Mouse (Mus musculus) lung, postnatal 10 days (tissue): Measurements from ENCODE around the gene Usp36.

ENCODE experiments used
- DNase-seq: peaks from one replicate; pipeline ENCODE4 v3.0.0; 2021

Usp36 gene

DNA sequence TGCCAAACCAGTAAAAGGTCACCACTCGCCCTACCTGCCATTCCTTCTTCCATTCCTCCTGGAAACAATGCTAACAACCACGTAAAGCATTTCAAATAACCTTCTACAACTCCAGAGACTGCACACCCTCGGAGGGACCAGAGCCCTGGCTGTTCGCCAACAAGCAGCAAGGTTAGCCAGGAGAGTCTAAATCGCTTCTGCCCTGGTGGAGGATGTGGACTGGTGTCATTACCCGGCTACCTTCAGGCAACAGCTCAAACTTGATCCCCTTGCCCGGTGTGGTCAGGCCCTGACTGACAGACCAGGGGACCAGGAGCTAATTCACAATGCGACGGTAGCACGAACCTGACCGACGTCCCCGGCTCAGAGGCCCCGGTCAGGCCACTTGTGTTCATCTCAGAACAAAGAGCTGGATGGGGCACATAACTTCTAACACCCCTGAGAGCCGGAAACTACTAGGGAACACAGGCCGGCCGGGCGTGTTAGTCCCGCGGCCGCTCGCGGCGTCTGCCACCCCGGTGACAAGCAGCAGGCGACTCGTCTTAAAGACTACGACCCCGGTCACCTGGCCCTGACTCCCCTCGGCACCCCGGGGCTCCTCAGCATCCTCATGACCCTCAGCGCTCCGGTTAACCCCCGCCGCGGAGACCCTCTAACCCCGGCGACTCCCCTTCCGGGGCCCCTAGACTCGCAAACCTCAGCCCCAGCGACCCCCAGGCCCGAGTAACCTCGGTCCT, 42.5 kb downstream of the Usp36 start:
- peak; percentile 71 for DNase-seq

DNA sequence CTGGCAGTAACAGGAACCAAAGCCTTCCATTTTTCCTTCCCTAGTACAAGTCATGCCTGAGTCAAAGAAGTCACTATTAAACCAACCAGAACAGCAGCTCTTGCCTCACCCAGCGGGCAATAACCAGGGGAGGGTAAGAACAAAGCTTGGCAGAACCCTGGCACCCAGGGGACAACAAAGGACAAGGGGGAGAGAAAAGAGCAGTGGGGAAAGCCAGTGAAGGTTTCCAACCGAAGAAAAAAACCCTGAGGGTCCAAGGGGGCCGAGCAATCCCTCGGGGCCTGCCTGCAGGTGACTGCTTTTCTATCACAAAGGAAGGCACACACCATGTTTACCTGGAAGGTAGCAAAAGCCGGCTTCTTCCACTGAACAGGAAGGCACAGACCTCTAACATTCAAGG, 43.3 kb downstream of the Usp36 start:
- no peak for DNase-seq

DNA sequence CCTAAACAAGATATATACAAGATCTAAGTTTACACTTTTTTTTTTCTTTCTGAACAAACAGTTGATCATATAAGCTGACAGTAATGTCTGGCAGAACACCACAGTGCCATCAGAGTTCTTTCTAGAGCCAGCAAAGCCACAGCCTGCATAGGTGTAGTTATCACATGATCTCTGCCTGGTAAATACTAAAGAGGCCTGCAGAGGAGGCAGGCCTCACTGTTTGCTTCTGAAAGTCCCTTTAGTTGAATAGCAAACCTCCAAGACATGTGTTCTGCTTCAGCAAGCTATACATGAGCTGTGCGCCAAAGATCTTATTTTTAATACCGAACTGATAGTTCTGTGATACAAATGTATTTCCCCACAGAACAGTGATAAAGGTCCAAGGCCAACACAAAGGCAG, 44.9 kb downstream of the Usp36 start:
- DNase-seq, result no peak

DNA sequence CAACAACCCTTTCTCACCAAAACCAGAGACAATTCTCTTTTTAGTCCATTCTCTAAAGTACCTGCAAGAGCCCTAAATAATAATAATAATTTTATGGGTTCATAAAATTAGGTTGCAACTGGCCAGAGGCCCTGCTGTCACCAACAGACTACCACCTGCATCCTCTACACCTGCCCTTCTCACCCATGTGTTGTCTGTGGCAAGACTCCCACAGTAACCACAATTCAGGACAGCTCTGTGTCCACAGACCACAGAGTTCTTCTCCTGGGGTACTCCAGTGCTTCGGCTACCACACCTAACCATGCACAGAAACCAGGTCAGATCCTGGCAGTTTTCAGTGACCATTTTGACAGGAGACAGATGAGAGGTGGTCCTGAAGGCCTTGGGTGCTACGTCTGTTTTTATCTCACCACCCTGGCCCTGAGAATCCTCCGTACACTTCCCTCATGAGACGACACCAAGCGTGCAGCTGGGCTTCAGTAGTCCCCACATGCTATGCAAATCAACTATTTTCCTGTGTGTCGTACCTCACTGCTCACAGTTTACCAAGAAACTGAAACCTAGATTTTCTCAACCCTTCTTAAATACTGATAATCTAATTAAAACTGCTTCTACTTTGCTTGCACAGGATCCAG, 46.3 kb downstream of the Usp36 start:
- no peak for DNase-seq

DNA sequence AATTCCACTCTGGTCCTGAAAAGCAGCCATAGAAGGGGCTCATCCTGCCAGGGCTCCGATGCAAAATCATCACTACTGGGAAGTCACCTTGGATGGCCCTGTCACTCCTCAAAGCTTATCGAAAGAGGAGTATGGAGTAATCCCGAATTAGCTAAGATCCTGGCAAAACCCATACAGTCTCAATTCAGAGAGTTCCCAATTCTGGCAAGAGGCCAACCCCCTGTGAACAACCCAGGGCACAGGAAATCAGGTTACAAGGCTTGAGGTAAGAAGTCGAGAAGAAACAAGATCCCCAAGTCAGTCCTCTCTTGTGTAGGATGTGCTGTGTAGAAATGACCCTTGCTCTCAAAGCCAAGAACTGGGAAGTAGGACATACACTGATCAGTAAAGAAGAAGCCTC, 47.5 kb downstream of the Usp36 start:
- no peak for DNase-seq

DNA sequence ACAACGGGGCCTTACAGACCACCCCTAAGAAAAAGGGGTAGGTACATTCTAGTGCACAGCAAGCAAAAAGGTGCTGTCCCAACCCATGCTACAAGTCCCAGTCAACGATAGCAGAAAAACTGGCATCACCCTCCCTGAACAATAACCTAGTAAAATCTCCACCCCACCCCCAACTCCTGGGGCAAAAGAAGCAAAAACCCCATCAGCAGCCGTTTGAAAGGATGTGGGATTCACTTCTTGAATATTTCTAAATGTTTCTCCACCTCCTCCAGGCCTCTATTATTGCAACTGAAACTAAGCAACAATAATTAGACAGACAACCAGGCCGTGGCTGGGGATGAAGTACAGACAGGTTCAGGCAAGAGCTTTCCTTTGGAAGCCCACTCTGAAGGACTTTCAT, 49.7 kb downstream of the Usp36 start:
- no peak for DNase-seq

DNA sequence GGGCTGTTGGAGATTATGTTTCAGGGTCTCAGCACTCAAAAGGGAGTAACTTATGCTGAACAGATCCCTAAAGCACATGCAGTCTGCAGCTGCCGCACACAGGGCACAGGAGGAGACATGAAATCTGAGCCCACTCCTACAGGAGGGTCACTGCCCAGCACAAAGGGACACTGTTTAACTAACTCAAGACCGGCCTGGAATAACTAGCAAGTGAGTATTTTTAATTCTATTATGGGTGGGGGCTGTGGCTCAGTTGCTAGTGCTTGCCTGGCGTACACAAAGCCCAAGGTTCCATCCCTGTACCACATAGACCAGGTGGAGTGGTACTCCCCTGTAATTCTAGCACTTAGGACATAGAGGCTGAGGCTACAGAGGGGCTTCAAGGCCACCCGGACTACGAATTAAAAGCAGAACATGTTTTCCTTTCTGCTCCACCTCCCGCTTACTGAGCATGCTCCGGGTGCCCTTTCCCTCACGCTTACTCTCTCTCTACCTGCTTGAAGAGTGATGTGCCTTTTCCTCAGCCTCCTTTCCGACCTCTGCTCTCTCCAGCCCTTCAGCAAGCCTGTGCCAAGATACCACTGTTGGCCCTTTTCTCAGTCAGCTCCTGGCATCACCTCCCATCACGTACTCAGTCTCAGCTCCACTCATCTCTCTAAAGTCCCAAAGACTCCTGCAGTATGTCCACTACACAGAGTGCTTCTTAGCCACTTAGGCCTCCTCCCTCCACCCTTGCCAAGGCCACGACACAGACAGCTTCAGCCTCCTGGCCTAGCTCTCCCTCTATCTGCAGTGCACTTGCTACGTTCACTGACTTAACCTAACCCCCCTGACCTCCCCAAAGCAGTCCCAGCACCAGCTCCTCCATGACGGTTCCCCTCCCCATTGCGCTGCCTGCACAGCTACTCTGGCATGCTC, 50.5 kb downstream of the Usp36 start:
- no peak for DNase-seq

DNA sequence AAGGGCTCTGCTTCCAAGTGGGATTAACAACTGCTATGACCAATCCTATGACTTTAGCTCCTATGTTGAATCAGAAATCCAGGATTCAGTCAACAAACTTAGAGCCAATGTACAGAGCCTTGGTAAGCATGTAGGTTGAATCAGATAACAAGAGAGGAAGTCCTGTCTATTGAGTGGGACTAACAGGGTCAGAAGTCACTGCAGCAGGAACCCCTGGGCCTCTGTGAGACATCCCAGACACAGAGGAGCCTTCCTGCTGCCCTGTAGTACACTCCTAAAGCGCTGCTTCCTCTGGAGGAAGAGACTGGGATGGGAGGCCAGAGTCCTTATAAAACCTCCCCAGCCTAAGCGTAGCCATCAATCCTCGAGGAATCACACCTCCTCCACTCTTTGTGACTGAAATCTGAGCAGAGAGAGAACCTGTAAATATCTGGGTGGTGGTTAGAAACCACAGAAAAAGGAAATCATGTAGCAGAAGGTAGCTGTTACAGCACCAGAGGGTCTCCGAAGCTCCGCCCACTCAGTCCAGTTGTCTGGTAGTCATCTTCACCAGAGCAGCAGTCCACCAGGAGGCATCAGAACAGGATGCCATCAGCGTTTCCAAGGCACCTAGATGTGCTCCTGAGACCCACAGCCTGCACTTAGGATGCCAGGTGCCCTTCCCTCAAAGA, 53.4 kb downstream of the Usp36 start:
- peak; percentile 36 for DNase-seq

DNA sequence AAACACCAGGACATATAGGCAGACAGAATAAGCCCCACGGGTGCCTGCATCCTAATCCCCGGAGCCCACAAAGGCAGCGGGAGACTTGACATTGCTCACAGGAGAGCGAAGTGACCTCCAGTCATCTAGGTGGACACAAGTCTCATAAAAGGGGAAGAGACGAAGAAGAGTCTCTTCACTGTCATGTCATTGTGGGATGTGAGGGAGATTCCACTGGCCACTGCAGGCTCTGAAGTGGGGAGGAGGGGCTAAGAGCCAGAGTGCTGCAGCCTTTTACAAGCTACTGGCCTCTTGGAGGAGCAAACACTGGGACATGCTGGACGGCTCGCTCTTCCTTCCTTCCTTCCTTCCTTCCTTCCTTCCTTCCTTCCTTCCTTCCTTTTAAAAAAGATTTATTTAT, 55.1 kb downstream of the Usp36 start:
- no peak for DNase-seq

- DNase-seq, result peak; percentile 46
Measured at GRCm38 (mm10) chr11:118234500-118234899, 55.5 kb downstream of the Usp36 start.

DNA sequence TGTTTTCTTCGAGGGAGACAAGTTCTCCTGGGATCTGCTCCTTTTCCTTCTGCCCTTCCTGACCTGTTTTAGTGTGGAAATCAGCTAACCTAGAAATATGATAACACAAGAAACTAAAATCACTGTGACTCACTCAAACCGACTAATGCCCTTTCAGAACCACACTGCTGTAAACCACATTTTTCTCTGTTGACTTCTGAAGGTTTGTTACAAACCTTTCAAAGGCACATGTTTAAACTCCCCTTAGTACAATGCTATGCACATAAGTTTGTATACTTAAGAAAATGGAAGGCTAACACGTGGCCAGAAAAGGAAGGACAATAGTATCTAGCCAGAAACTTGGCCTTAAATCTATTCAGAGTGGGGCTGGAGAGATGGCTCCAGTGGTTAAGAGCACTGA, 56.1 kb downstream of the Usp36 start:
- no peak for DNase-seq

GRCm38 (mm10) chr11:118232314-118232831, 57.7 kb downstream of the Usp36 start:
- peak; percentile 65 for DNase-seq

DNA sequence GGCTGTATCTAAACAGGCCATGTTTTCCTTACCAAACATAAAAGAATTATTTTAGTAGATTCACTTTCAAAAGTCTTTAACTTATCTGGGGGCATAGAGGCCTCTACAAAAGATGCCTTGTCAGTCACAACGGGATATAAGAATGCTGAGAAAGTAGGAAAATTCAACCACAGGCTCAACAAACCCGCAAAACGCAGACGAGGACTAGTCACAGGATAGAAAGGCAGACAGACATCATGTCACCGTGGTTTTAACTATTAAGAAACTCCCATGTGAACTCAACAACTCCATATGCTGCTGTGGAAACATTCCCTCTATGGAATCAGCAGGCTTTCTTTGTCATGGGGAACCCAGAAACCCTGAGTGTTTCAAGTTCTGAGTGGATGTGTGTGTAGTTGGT, 60.1 kb downstream of the Usp36 start:
- no peak for DNase-seq

- no peak for DNase-seq
Measured at GRCm38 (mm10) chr11:118227650-118228049, 62.4 kb downstream of the Usp36 start.

DNA sequence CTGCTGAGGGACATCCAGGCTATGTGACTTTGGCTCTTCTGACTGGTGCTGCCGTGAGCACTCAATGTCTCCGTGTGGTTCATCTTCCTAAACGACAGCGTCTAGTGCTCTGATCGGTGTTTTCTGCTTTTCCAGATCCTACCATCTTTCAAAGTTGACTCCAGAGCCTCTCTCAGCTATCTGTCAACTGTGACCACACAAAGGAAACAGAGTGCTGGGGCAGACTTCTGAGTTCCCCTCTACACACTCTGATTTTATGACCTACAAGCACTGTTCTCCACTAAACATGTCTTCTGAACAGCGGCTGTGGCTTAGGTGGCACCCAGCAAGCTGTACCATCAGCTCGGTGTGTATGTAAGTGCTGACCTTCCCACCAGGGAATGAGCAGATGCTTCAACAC, 63.2 kb downstream of the Usp36 start:
- no peak for DNase-seq

DNA sequence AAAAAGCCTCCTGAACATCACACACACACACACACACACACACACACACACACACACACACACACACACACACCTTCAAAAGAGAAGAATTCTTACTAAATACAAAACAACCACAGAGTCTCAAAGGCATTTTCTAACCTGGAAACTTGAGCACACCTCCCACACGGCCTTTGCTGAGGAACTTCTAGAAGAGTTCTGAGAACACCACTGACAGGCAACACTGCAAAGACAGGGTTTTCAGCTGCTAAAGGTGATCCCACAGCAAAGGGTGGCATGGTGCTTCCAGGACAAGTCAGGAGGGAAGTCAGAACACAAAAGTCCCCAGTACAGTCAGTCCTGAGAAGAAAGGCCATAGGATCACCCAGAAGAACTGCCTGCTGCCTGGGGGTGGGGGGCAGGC, 64.2 kb downstream of the Usp36 start:
- no peak for DNase-seq

- no peak for DNase-seq
Measured at GRCm38 (mm10) chr11:118225056-118225836, 64.8 kb downstream of the Usp36 start.

DNA sequence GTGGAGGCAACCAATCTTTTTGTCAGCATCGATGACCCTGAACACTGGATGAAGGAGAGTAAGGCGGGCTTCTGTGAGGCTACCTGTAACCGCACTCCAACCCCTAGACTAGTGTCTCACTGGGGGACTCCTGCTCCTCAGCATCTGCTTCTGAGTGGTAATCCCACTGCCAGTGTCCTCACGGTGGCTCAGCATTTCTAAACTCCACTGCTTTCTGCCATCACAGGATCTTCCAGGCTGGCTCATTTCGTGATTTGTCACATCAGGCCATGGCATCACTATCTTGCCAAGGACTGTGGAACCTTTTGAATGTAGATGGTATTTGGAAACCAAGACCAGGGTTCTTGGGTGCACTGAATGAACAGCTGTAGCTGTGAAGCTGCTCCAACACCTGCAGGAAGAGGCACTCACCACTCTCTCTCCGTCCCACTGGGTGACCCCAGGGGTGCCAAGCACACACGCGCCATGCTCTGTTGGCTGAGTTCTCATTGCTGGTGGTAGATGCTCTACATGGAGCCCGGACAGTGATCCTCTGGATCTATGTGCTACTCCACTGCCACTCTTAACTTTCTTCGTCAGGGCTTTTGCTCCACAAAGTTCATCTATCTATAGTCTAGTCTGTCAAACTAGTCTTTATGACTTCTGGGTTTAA, 66.5 kb downstream of the Usp36 start:
- DNase-seq, result no peak

DNA sequence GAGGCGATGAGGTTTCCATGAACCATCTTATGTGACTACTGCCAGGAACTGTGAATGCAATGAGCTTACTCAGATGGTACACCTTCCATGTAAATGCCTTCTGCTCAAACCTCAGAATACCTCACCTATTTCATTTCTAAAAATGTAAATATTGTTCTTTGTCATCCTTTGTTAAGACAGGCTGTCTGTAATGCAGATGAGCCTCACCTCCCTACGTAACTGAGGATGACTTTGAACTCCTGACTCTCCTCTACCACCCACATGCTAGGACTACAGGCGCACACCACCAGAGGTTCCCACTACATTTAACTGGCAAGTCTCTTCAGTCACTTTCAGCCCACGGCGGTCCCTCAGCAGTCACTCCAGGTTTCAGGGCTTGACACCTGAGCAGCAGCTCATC, 67.1 kb downstream of the Usp36 start:
- no peak for DNase-seq

DNA sequence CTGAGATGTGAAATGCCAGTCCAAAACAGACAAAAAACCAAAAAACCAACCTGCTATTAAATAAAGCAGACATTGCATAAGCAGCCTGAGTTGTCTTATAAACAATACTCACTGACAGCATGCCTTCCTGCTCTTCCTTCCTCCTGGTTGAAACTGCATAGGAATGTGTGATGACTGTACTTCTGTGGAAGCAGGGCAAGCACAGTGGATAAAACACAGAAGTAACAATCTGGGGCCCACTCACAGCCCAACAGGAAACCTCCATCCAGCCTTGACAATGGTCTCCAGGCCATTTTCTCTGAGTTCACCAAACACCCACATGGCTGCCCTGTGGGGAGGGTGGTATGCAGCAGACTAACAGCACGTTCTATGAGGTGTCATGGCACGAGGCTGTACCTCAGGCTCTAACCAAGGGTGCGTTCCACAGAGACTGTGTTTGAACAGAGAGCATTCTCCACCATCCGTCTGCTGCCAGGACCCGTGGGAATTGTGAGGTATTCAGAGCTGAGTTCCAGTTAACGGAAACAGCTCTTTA, 67.6 kb downstream of the Usp36 start:
- DNase-seq, result no peak

- DNase-seq, result peak; percentile 78
Measured at GRCm38 (mm10) chr11:118220561-118221262, 69.3 kb downstream of the Usp36 start.
